Mouse (Mus musculus) stomach, embryonic 14.5 days (tissue): ENCODE data around the gene Angel1. TPM values are rescaled to one million over a fixed set of nuclear protein-coding genes. Genes with fewer than 3 reads are reported as not detected.

Source experiments
- ATAC-seq: fragments of 200-750 bp; cut with Nextera tagmentation; 2 replicates; pipeline ENCODE4 v1.8.0; 2017; ENCODE audit warnings: low read depth, moderate TSS enrichment; ENCODE audit not compliant: insufficient number of reproducible peaks, insufficient read depth, low FRiP score
- H3K27ac ChIP-seq: fragments of 300-500 bp; sonication (generic); 2 replicates; pipeline ENCODE4 v1.5.1; 2014; ENCODE audit warnings: mild to moderate bottlenecking, low read length, moderate library complexity, mixed read lengths
- H3K27me3 ChIP-seq: fragments of 300-500 bp; sonication (generic); 2 replicates; pipeline ENCODE4 v1.6.1; 2014; ENCODE audit warnings: low read length, control low read depth, mixed read lengths; ENCODE audit not compliant: control insufficient read depth, insufficient read depth
- H3K36me3 ChIP-seq: fragments of 300-500 bp; sonication (generic); 2 replicates; pipeline ENCODE4 v1.6.1; 2014; ENCODE audit warnings: mild to moderate bottlenecking, control low read depth, low read length, moderate library complexity, mixed read lengths; ENCODE audit not compliant: control insufficient read depth, insufficient read depth
- H3K4me1 ChIP-seq: fragments of 300-500 bp; sonication (generic); 2 replicates; pipeline ENCODE4 v1.6.1; 2014; ENCODE audit warnings: low read length, control low read depth, mixed read lengths; ENCODE audit not compliant: control insufficient read depth, insufficient read depth
- H3K4me2 ChIP-seq: fragments of 300-500 bp; sonication (generic); replicated peaks from 2 replicates; pipeline ENCODE4 v1.6.1; 2014; ENCODE audit warnings: low read depth, low read length, control low read depth
- H3K4me3 ChIP-seq: fragments of 300-500 bp; sonication (generic); 2 replicates; pipeline ENCODE4 v1.5.1; 2014; ENCODE audit warnings: low read depth, low read length, control low read depth
- H3K9ac ChIP-seq: fragments of 300-500 bp; sonication (generic); replicated peaks from 2 replicates; pipeline ENCODE4 v1.6.1; 2014; ENCODE audit warnings: low read depth, mild to moderate bottlenecking, control low read depth, low read length, moderate library complexity, mixed read lengths
- H3K9me3 ChIP-seq: fragments of 300-500 bp; sonication (generic); 2 replicates; pipeline ENCODE4 v1.6.1; 2016; ENCODE audit warnings: low read depth, low read length, control low read depth; ENCODE audit not compliant: control insufficient read depth
- WGBS: fragments of 180-500 bp; shearing (Covaris S2); extraction: QIAGEN DNeasy Blood & Tissue Kit; methylation state at CpG from one replicate; pipeline ENCODE4 v1.1.7; 2014; 5-methylcytosine and 5-hydroxymethylcytosine counted together
- polyA plus RNA-seq: library from polyadenylated mRNA; unstranded; fragments of >200 nt; fragmentation: Nextera tagmentation; extraction: Ambion mirVana; gene quantifications from 2 replicates; pipeline ENCODE4 v1.2.1, GENCODE M21; 2014

The Angel1 gene
- polyA plus RNA-seq: 8.7 and 10.2 TPM in 2 replicates

GRCm38 (mm10) chr12:86726120-86726640 is at the start of gene Angel1:
Gene Angel1 (minus strand): TSS chr12:86726460.
- Histone ChIP-seq H3K4me3 (peak within 1 kb of the TSS; percentile 73), H3K36me3 (no peaks in the 10 kb centered on the region; the same call in 1 of the 2 replicates), H3K27ac (peak within 1 kb of the TSS; percentile 44; the same call in 1 of the 2 replicates), H3K9ac (peak within 1 kb of the TSS; percentile 50; the same call in 1 of the 2 replicates), H3K9me3 (no peaks in the 10 kb centered on the region), H3K27me3 (no peaks in the 10 kb centered on the region), H3K4me2 (peak within 1 kb of the TSS; percentile 95), H3K4me1 (peaks cover 3% of the 10 kb centered on the region; the same call in 1 of the 2 replicates)
- peak; percentile 99 for ATAC-seq
- WGBS: under 1% methylated on average over 44 of the region's 44 CpGs

GRCm38 (mm10) chr12:86775561-86776280 is 49.5 kb upstream of the Angel1 start:
- Histone ChIP-seq H3K27ac (peak overlapping the region; percentile 1; the same call in 1 of the 2 replicates), H3K4me3 (no peak overlapping the region), H3K36me3 (no peaks in the 10 kb centered on the region), H3K9me3 (no peaks in the 10 kb centered on the region), H3K27me3 (no peaks in the 10 kb centered on the region), H3K4me1 (no peaks in the 10 kb centered on the region), H3K4me2 (no peak overlapping the region), H3K9ac (no peak overlapping the region)
- 59% methylated on average over 7 of the region's 7 CpGs for WGBS
- no peak for ATAC-seq

GRCm38 (mm10) chr12:86772551-86772950 is 46.3 kb upstream of the Angel1 start:
- Histone ChIP-seq H3K9me3 (no peaks in the 10 kb centered on the region), H3K36me3 (no peaks in the 10 kb centered on the region), H3K4me2 (no peak overlapping the region), H3K27me3 (no peaks in the 10 kb centered on the region), H3K9ac (no peak overlapping the region), H3K27ac (no peak overlapping the region), H3K4me3 (no peak overlapping the region), H3K4me1 (no peaks in the 10 kb centered on the region; the same call in 1 of the 2 replicates)
- WGBS: 26% methylated on average over 3 of the region's 3 CpGs
- ATAC-seq: no peak

GRCm38 (mm10) chr12:86771823-86772427 is 45.7 kb upstream of the Angel1 start:
- no peaks in the 10 kb centered on the region for H3K27me3 ChIP-seq
- peak; percentile 69; the same call in 1 of the 2 replicates for ATAC-seq
- H3K9me3 ChIP-seq: no peaks in the 10 kb centered on the region
- H3K27ac ChIP-seq: no peak overlapping the region
- no peak overlapping the region for H3K4me2 ChIP-seq
- no peak overlapping the region for H3K4me3 ChIP-seq
- H3K9ac ChIP-seq: no peak overlapping the region
- WGBS: 12% methylated on average over 12 of the region's 12 CpGs
- no peaks in the 10 kb centered on the region for H3K36me3 ChIP-seq
- no peaks in the 10 kb centered on the region; the same call in 1 of the 2 replicates for H3K4me1 ChIP-seq

- H3K36me3 ChIP-seq: no peaks in the 10 kb centered on the region
- no peaks in the 10 kb centered on the region for H3K27me3 ChIP-seq
- H3K9ac ChIP-seq: no peak overlapping the region
- WGBS: 26% methylated on average over 3 of the region's 3 CpGs
- no peak for ATAC-seq
- H3K4me1 ChIP-seq: no peaks in the 10 kb centered on the region; the same call in 1 of the 2 replicates
- H3K27ac ChIP-seq: no peak overlapping the region
- no peak overlapping the region for H3K4me2 ChIP-seq
- H3K9me3 ChIP-seq: no peaks in the 10 kb centered on the region
- no peak overlapping the region for H3K4me3 ChIP-seq
Observed at GRCm38 (mm10) chr12:86770927-86771326, 44.7 kb upstream of the Angel1 start.

- Histone ChIP-seq H3K27me3 (no peaks in the 10 kb centered on the region), H3K9me3 (no peaks in the 10 kb centered on the region), H3K4me3 (no peak overlapping the region), H3K4me1 (no peaks in the 10 kb centered on the region; the same call in 1 of the 2 replicates), H3K9ac (no peak overlapping the region), H3K36me3 (no peaks in the 10 kb centered on the region), H3K4me2 (no peak overlapping the region), H3K27ac (peak overlapping the region; percentile 48; the same call in 1 of the 2 replicates)
- 21% methylated on average over 4 of the region's 4 CpGs for WGBS
- 0 out of 2 replicates have a peak, but pooled peaks have one; percentile 7 for ATAC-seq
Observed at GRCm38 (mm10) chr12:86770261-86770670, 44.0 kb upstream of the Angel1 start.

DNA sequence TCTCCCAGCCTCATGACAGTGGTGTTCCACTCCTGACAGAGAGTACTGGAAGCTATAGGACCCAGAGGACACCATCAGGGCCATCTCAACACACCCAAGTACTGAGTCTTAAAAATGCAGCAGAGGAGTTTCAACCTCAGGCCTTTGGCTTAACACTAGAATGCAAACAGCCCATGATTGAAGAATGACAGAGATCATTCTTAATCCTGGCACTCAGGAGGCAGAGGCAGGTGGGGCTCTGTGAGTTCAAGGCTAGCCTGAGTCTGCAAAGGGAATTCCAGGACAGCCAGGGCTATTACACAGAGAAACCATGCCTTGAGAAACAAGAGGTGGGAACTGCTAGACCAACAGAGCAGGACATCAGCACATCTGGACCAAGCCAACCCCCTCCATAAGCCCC is 43.6 kb upstream of the Angel1 start:
- Histone ChIP-seq H3K4me2 (no peak overlapping the region), H3K27me3 (no peaks in the 10 kb centered on the region), H3K4me1 (no peaks in the 10 kb centered on the region; the same call in 1 of the 2 replicates), H3K9me3 (no peaks in the 10 kb centered on the region), H3K36me3 (no peaks in the 10 kb centered on the region), H3K9ac (no peak overlapping the region), H3K4me3 (no peak overlapping the region), H3K27ac (peak overlapping the region; percentile 48; the same call in 1 of the 2 replicates)
- no peak for ATAC-seq

GRCm38 (mm10) chr12:86768986-86769580 is 42.8 kb upstream of the Angel1 start:
- 28% methylated on average over 4 of the region's 4 CpGs for WGBS
- Histone ChIP-seq H3K27me3 (no peaks in the 10 kb centered on the region), H3K4me3 (no peak overlapping the region), H3K4me2 (no peak overlapping the region), H3K4me1 (no peaks in the 10 kb centered on the region; the same call in 1 of the 2 replicates), H3K9ac (no peak overlapping the region), H3K27ac (no peak overlapping the region), H3K36me3 (no peaks in the 10 kb centered on the region), H3K9me3 (no peaks in the 10 kb centered on the region)
- no peak for ATAC-seq
